Mouse (Mus musculus): ENCODE data around the gene Lmbr1l. TPM values are rescaled to one million over a fixed set of nuclear protein-coding genes. Genes with fewer than 3 reads are reported as not detected.

The Lmbr1l gene
- total and polyA plus RNA-seq, 3 experiments, result 23.4 to 30.4 (median 27.9) TPM

- no peak for DNase-seq (ENCODE audit: extremely low read depth)
- peaks cover 1% of the 10 kb centered on the region for H3K27me3 ChIP-seq (replicated peaks)
- H3K27ac ChIP-seq (ENCODE audit: insufficient read depth, low read depth), result no peak overlapping the region
- H3K4me3 ChIP-seq (replicated peaks in 1 of 3; ENCODE audit: low read depth in 2 of 3, low read length in 2 of 3, poor library complexity in 1 of 3), result no peak overlapping the region
- H3K36me3 ChIP-seq (replicated peaks in 1 of 2; ENCODE audit: control insufficient read depth in 1 of 2, insufficient read depth in 1 of 2, low read length in 1 of 2), result no peaks in the 10 kb centered on the region
- no peaks in the 10 kb centered on the region for H3K79me2 ChIP-seq (replicated peaks; ENCODE audit: control insufficient read depth, extremely low read depth, insufficient read depth, poor library complexity, severe bottlenecking)
- in situ Hi-C loops (cut with MboI; ENCODE audit: low pct_ligation_motif_present, low pct_unique_long_range_greater_than_20kb, low sequenced_read_pairs) (loop anchor here (5.0 kb wide), 1 partner anchor 105 kb away; no protein-coding TSS in a partner anchor), dilution Hi-C loops (cut with MboI; ENCODE audit: extremely low pct_ligation_motif_present, extremely low pct_unique_long_range_greater_than_20kb, low sequenced_read_pairs) (no loop called here)
- H3K4me1 ChIP-seq (ENCODE audit: control insufficient read depth in 1 of 2, insufficient read depth in 2 of 2), result peaks cover 0 to 6% of the 10 kb centered on the region in 2 experiments; a peak in 2 of 4 replicates
- no peak overlapping the region for H3K9ac ChIP-seq (ENCODE audit: insufficient read depth, low read depth)
- no peaks in the 10 kb centered on the region for H3K9me3 ChIP-seq (replicated peaks; ENCODE audit: low read length)
- H3K4me2 ChIP-seq (ENCODE audit: insufficient read depth, low read depth, poor library complexity, severe bottlenecking), result no peak overlapping the region
- TF ChIP-seq SIN3A (IDR thresholded peaks at IDR 0.05; ENCODE audit: low read length) (no peak), MXI1 (IDR thresholded peaks at IDR 0.05; ENCODE audit: low read depth, low read length) (no peak), MAX (IDR thresholded peaks at IDR 0.05; ENCODE audit: low read length) (no peak), CTCF (conservative IDR thresholded peaks at IDR 0.05 in 1 of 2, IDR thresholded peaks at IDR 0.05 in 1 of 2; ENCODE audit: low read depth in 2 of 2, low read length in 2 of 2) (no peak), RAD21 (IDR thresholded peaks at IDR 0.05; ENCODE audit: low read depth, low read length) (no peak), ELF1 (IDR thresholded peaks at IDR 0.05; ENCODE audit: low read depth, low read length) (no peak), HCFC1 (IDR thresholded peaks at IDR 0.05; ENCODE audit: low read depth, low read length) (no peak), KAT2A (IDR thresholded peaks at IDR 0.05; ENCODE audit: insufficient replicate concordance, low read length) (no peak), TCF12 (IDR thresholded peaks at IDR 0.05; ENCODE audit: low read depth, low read length) (no peak), ZKSCAN1 (IDR thresholded peaks at IDR 0.05; ENCODE audit: borderline replicate concordance, low read depth, low read length) (no peak), RCOR1 (conservative IDR thresholded peaks at IDR 0.05; ENCODE audit: low read depth, low read length) (no peak), E2F4 (IDR thresholded peaks at IDR 0.05; ENCODE audit: insufficient replicate concordance, low read depth, low read length) (no peak), ZMIZ1 (IDR thresholded peaks at IDR 0.05; ENCODE audit: low read depth, low read length) (no peak), MEF2A (IDR thresholded peaks at IDR 0.05; ENCODE audit: borderline replicate concordance, low read depth, low read length) (no peak), ZNF384 (IDR thresholded peaks at IDR 0.05; ENCODE audit: low read depth, low read length) (no peak), IRF4 (IDR thresholded peaks at IDR 0.05; ENCODE audit: low read depth, low read length) (no peak), USF1 (IDR thresholded peaks at IDR 0.05; ENCODE audit: low read depth, low read length) (no peak)
Observed at GRCm38 (mm10) chr15:98886667-98887387, 31.2 kb downstream of the Lmbr1l start.

GRCm38 (mm10) chr15:98884106-98884505 is 33.9 kb downstream of the Lmbr1l start:
- H3K27me3 ChIP-seq (replicated peaks), result peaks cover 1% of the 10 kb centered on the region
- in situ Hi-C loops (cut with MboI; ENCODE audit: low pct_ligation_motif_present, low pct_unique_long_range_greater_than_20kb, low sequenced_read_pairs) (no loop called here), dilution Hi-C loops (cut with MboI; ENCODE audit: extremely low pct_ligation_motif_present, extremely low pct_unique_long_range_greater_than_20kb, low sequenced_read_pairs) (no loop called here)
- no peaks in the 10 kb centered on the region for H3K9me3 ChIP-seq (replicated peaks; ENCODE audit: low read length)
- TF ChIP-seq MAX (IDR thresholded peaks at IDR 0.05; ENCODE audit: low read length) (no peak), SIN3A (IDR thresholded peaks at IDR 0.05; ENCODE audit: low read length) (no peak), ETS1 (conservative IDR thresholded peaks at IDR 0.05; ENCODE audit: low read depth, low read length) (no peak), MYC (IDR thresholded peaks at IDR 0.05; ENCODE audit: low read depth, low read length) (no peak), HCFC1 (IDR thresholded peaks at IDR 0.05; ENCODE audit: low read depth, low read length) (no peak), POLR2AphosphoS2 (IDR thresholded peaks at IDR 0.05; ENCODE audit: low read depth, low read length) (no peak), TCF12 (IDR thresholded peaks at IDR 0.05; ENCODE audit: low read depth, low read length) (no peak), EP300 (IDR thresholded peaks at IDR 0.05; ENCODE audit: low read length) (no peak), CHD2 (IDR thresholded peaks at IDR 0.05; ENCODE audit: low read length) (no peak), KAT2A (IDR thresholded peaks at IDR 0.05; ENCODE audit: insufficient replicate concordance, low read length) (no peak), NELFE (IDR thresholded peaks at IDR 0.05; ENCODE audit: low read depth, low read length) (no peak), NRF1 (IDR thresholded peaks at IDR 0.05; ENCODE audit: low read depth, low read length) (no peak), MXI1 (IDR thresholded peaks at IDR 0.05; ENCODE audit: low read depth, low read length) (no peak), E2F4 (IDR thresholded peaks at IDR 0.05; ENCODE audit: insufficient replicate concordance, low read depth, low read length) (no peak), USF1 (IDR thresholded peaks at IDR 0.05; ENCODE audit: low read depth, low read length) (no peak), IRF4 (IDR thresholded peaks at IDR 0.05; ENCODE audit: low read depth, low read length) (no peak), UBTF (IDR thresholded peaks at IDR 0.05; ENCODE audit: low read depth, low read length) (no peak), GABPA (IDR thresholded peaks at IDR 0.05; ENCODE audit: insufficient replicate concordance, low read depth, low read length) (no peak), TBP (conservative IDR thresholded peaks at IDR 0.05; ENCODE audit: low read depth, low read length) (no peak), PAX5 (IDR thresholded peaks at IDR 0.05; ENCODE audit: low read length) (no peak)
- no peak overlapping the region for H3K9ac ChIP-seq (ENCODE audit: insufficient read depth, low read depth)
- DNase-seq (ENCODE audit: extremely low read depth), result no peak
- H3K4me1 ChIP-seq (ENCODE audit: control insufficient read depth in 1 of 2, insufficient read depth in 2 of 2), result peaks cover 7 to 22% of the 10 kb centered on the region in 2 experiments
- peaks cover 11% of the 10 kb centered on the region; the same call in 1 of the 2 replicates for H3K79me2 ChIP-seq (replicated peaks; ENCODE audit: control insufficient read depth, extremely low read depth, insufficient read depth, poor library complexity, severe bottlenecking)
- H3K27ac ChIP-seq (ENCODE audit: insufficient read depth, low read depth), result no peak overlapping the region
- peaks cover 0 to 7% of the 10 kb centered on the region in 2 experiments for H3K36me3 ChIP-seq (replicated peaks in 1 of 2; ENCODE audit: control insufficient read depth in 1 of 2, insufficient read depth in 1 of 2, low read length in 1 of 2)
- no peak overlapping the region for H3K4me2 ChIP-seq (ENCODE audit: insufficient read depth, low read depth, poor library complexity, severe bottlenecking)
- H3K4me3 ChIP-seq (replicated peaks in 1 of 3; ENCODE audit: low read depth in 2 of 3, low read length in 2 of 3, poor library complexity in 1 of 3), result no peak overlapping the region

Measured in CH12.LX (cell line).